Mouse (Mus musculus) forebrain, postnatal 0 days (tissue): ENCODE results near the gene 5730522E02Rik. TPM values are rescaled to one million over a fixed set of nuclear protein-coding genes. Genes with fewer than 3 reads are reported as not detected.

Experiments used
- ATAC-seq: fragments of 200-750 bp; cut with Nextera tagmentation; 2 replicates; pipeline ENCODE4 v1.8.0; 2017; ENCODE audit warnings: mild to moderate bottlenecking, moderate library complexity
- DNase-seq: peaks from one replicate; pipeline ENCODE4 v3.0.0-alpha.2; 2015
- H3K27ac ChIP-seq: fragments of 300-500 bp; sonication (generic); 2 replicates; pipeline ENCODE4 v1.5.1; 2014; ENCODE audit warnings: low read depth, mild to moderate bottlenecking, antibody characterized with exemption, low read length, moderate library complexity, mixed read lengths
- H3K27me3 ChIP-seq: fragments of 300-500 bp; sonication (generic); 2 replicates; pipeline ENCODE4 v1.6.1; 2014; ENCODE audit warnings: mild to moderate bottlenecking, low read length, mixed read lengths; ENCODE audit not compliant: insufficient read depth
- H3K36me3 ChIP-seq: fragments of 300-500 bp; sonication (generic); 2 replicates; pipeline ENCODE4 v1.6.1; 2014; ENCODE audit warnings: mild to moderate bottlenecking, moderate library complexity; ENCODE audit not compliant: insufficient read depth
- H3K4me1 ChIP-seq: fragments of 300-500 bp; sonication (generic); 2 replicates; pipeline ENCODE4 v1.6.1; 2014; ENCODE audit warnings: antibody characterized with exemption; ENCODE audit not compliant: insufficient read depth
- H3K4me2 ChIP-seq: fragments of 300-500 bp; sonication (generic); 2 replicates; pipeline ENCODE4 v1.6.1; 2014; ENCODE audit warnings: low read depth, mild to moderate bottlenecking, moderate library complexity
- H3K4me3 ChIP-seq: fragments of 300-500 bp; sonication (generic); 2 replicates; pipeline ENCODE4 v1.5.1; 2014; ENCODE audit warnings: low read depth, low read length, mixed read lengths
- H3K9ac ChIP-seq: fragments of 300-500 bp; sonication (generic); 2 replicates; pipeline ENCODE4 v1.6.1; 2014; ENCODE audit warnings: mild to moderate bottlenecking
- H3K9me3 ChIP-seq: fragments of 300-500 bp; sonication (generic); 2 replicates; pipeline ENCODE4 v1.6.1; 2016; ENCODE audit warnings: low read length
- CTCF ChIP-seq: sonication (generic); IDR thresholded peaks from 2 replicates; pipeline ENCODE4 v1.5.1; 2016; ENCODE audit warnings: antibody characterized with exemption, control low read depth, low read depth
- WGBS: fragments of 180-500 bp; shearing (Covaris S2); extraction: QIAGEN DNeasy Blood & Tissue Kit; methylation state at CpG from one replicate; pipeline ENCODE4 v1.1.7; 2014; 5-methylcytosine and 5-hydroxymethylcytosine counted together
- polyA plus RNA-seq: library from polyadenylated mRNA; unstranded; fragments of >200 nt; fragmentation: Nextera tagmentation; extraction: Ambion mirVana; gene quantifications from 2 replicates; pipeline ENCODE4 v1.2.1, GENCODE M21; 2015
- total RNA-seq: library from RNA; depleted of rRNA; stranded (reverse); fragments of >200 nt; gene quantifications from 2 replicates; pipeline ENCODE4 v1.2.3, GENCODE M21; 2014

The 5730522E02Rik gene
- total and polyA plus RNA-seq, 2 experiments from 2014 or later: 10.4 to 16.7 TPM

DNA sequence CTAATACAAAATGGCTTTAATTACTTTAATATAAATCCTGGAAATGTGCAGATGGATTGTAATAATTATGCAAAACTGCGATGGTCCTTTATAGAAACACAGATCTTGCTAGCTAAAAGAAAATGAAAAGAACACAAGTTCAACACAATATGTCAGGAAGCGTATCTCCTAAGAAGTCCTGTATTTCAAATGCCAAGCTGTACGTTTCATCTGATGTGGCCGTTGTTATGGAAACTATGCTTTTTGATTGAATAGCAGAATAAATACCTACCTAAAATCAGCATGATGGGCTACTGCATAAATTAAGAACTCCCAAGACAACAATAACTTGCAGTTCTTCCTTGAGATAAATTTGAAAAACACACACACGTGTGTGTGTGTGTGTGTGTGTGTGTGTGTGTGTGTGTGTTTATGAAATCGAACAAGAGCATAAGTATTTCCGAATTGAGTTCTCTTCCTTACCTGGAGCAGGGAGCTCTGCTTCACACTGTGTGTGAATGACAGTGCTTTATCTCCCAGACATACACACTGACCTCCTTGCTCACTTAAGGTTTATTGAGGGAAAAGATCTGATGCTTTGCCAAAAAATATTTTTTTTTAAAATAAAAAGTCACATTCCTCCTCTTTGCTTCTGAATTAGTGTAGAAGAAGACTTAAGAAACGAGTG lies 149.0 kb downstream of the 5730522E02Rik start:
- H3K36me3 ChIP-seq: no peaks in the 10 kb centered on the region
- no peaks in the 10 kb centered on the region for H3K4me1 ChIP-seq
- H3K4me2 ChIP-seq: no peak overlapping the region
- TF ChIP-seq CTCF: no peak
- ATAC-seq (no peak; the same call in 1 of the 2 replicates), DNase-seq (peak; percentile 57)
- H3K27me3 ChIP-seq: no peaks in the 10 kb centered on the region
- H3K27ac ChIP-seq: peak overlapping the region; percentile 47; the same call in 1 of the 2 replicates
- H3K9me3 ChIP-seq: no peaks in the 10 kb centered on the region
- no peak overlapping the region for H3K4me3 ChIP-seq
- 39% methylated on average over 8 of the region's 8 CpGs for WGBS
- no peak overlapping the region for H3K9ac ChIP-seq

DNA sequence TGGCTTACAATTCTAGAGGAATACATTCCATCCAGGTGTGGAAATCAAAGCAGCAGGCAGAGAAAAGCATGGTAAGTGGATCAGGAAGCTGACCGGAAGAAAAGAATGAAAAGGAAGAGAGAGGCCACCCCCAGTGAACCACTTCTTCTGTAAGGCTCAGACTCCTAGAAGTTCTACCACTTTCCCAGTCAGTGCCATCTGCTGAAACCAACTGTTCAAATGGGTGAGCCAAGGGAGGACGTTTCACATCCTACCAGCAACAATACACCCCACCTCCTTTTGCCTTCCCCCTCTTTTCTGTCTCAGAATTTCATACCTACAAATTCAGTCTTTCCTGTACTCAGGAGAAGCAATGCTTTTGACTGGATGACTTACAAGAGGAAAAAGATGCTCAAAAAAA lies 197.0 kb downstream of the 5730522E02Rik start:
- no peak overlapping the region for H3K9ac ChIP-seq
- H3K36me3 ChIP-seq: no peaks in the 10 kb centered on the region
- no peak overlapping the region for H3K4me2 ChIP-seq
- 47% methylated on average over 2 of the region's 2 CpGs for WGBS
- H3K9me3 ChIP-seq: no peaks in the 10 kb centered on the region
- H3K4me1 ChIP-seq: no peaks in the 10 kb centered on the region
- ATAC-seq (no peak), DNase-seq (no peak)
- no peak for TF ChIP-seq CTCF
- no peaks in the 10 kb centered on the region for H3K27me3 ChIP-seq
- no peak overlapping the region for H3K4me3 ChIP-seq
- H3K27ac ChIP-seq: no peak overlapping the region

- Histone ChIP-seq H3K4me2 (no peak overlapping the region), H3K27me3 (no peaks in the 10 kb centered on the region), H3K36me3 (no peaks in the 10 kb centered on the region), H3K9me3 (no peaks in the 10 kb centered on the region), H3K4me1 (no peaks in the 10 kb centered on the region), H3K9ac (no peak overlapping the region), H3K27ac (peak overlapping the region; percentile 3; the same call in 1 of the 2 replicates), H3K4me3 (no peak overlapping the region)
- ATAC-seq: no peak
- WGBS: 70% methylated on average over 4 of the region's 4 CpGs
- no peak for DNase-seq
- no peak for TF ChIP-seq CTCF
Measured at GRCm38 (mm10) chr11:26004018-26004417, 206.5 kb downstream of the 5730522E02Rik start.

- H3K36me3 ChIP-seq: no peaks in the 10 kb centered on the region
- no peaks in the 10 kb centered on the region for H3K27me3 ChIP-seq
- no peak overlapping the region for H3K9ac ChIP-seq
- ATAC-seq (peak; percentile 63), DNase-seq (no peak)
- H3K27ac ChIP-seq: no peak overlapping the region
- WGBS: 60% methylated on average over 5 of the region's 5 CpGs
- no peak overlapping the region for H3K4me3 ChIP-seq
- H3K4me1 ChIP-seq: no peaks in the 10 kb centered on the region
- no peak for TF ChIP-seq CTCF
- H3K9me3 ChIP-seq: no peaks in the 10 kb centered on the region
- no peak overlapping the region for H3K4me2 ChIP-seq
Measured at GRCm38 (mm10) chr11:25999738-26000137, 210.8 kb downstream of the 5730522E02Rik start.

GRCm38 (mm10) chr11:25997469-25997868 lies 213.1 kb downstream of the 5730522E02Rik start:
- Histone ChIP-seq H3K27ac (peak overlapping the region; percentile 21; the same call in 1 of the 2 replicates), H3K4me3 (no peak overlapping the region), H3K36me3 (no peaks in the 10 kb centered on the region), H3K9me3 (no peaks in the 10 kb centered on the region), H3K4me1 (no peaks in the 10 kb centered on the region), H3K4me2 (no peak overlapping the region), H3K27me3 (no peaks in the 10 kb centered on the region), H3K9ac (no peak overlapping the region)
- DNase-seq: no peak
- no peak for TF ChIP-seq CTCF
- no peak for ATAC-seq
- 52% methylated on average over 4 of the region's 4 CpGs for WGBS

DNA sequence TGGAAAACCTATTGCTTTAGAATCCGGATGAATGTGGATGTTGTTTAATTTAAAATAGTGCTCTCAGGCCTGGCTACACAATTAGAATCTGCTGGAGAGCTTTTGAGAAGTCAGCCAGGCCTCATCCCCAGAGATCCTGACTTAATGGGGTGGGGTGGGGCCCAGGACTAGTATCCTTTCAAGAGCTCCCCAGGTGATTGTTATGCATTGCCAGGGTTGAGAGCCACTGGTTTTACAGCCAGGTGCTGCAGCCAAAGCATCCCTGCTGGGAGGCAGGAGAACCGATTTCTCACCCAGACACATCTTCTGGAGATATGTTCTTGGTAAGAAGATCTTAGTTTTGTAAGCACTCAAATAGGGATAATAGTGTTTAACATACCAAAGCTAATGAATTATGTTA lies 216.4 kb downstream of the 5730522E02Rik start:
- H3K27ac ChIP-seq: no peak overlapping the region
- ATAC-seq (no peak), DNase-seq (no peak)
- TF ChIP-seq CTCF: no peak
- no peaks in the 10 kb centered on the region for H3K27me3 ChIP-seq
- WGBS: 24% methylated on average over 2 of the region's 2 CpGs
- H3K4me3 ChIP-seq: no peak overlapping the region
- no peak overlapping the region for H3K9ac ChIP-seq
- H3K4me1 ChIP-seq: no peaks in the 10 kb centered on the region
- no peak overlapping the region for H3K4me2 ChIP-seq
- no peaks in the 10 kb centered on the region for H3K36me3 ChIP-seq
- H3K9me3 ChIP-seq: no peaks in the 10 kb centered on the region

GRCm38 (mm10) chr11:25992216-25992615 lies 218.3 kb downstream of the 5730522E02Rik start:
- Histone ChIP-seq H3K36me3 (no peaks in the 10 kb centered on the region), H3K27ac (no peak overlapping the region), H3K9me3 (no peaks in the 10 kb centered on the region), H3K4me2 (no peak overlapping the region), H3K4me1 (no peaks in the 10 kb centered on the region), H3K27me3 (no peaks in the 10 kb centered on the region), H3K9ac (no peak overlapping the region), H3K4me3 (no peak overlapping the region)
- no peak for TF ChIP-seq CTCF
- WGBS: 58% methylated on average over 1 of the region's 1 CpGs
- no peak for DNase-seq
- no peak for ATAC-seq
